Mouse (Mus musculus) stomach, postnatal 0 days (tissue): Measurements from ENCODE around the gene Olfr222.
"Not testable (repeated sequence)": the region's sequence is repeated elsewhere in the genome, so short reads cannot be mapped to it uniquely, and the experiment has no call there.

Experiments used
- CTCF ChIP-seq: IDR thresholded peaks from 2 replicates; pipeline ENCODE4 v1.5.1; 2016; ENCODE audit warnings: antibody characterized with exemption, low read depth, mild to moderate bottlenecking, moderate library complexity
- EP300 ChIP-seq: optimal IDR thresholded peaks from 2 replicates; pipeline ENCODE3; 2016; ENCODE audit warnings: antibody characterized with exemption

GRCm38 (mm10) chr11:59576135-59576534 lies at the start of gene Olfr222:
- TF ChIP-seq CTCF, EP300: not testable (repeated sequence)
